Mouse (Mus musculus) heart, postnatal 25 days (tissue): ENCODE results near the gene Aire. TPM values are rescaled to one million over a fixed set of nuclear protein-coding genes. Genes with fewer than 3 reads are reported as not detected.
"Not testable (repeated sequence)": the region's sequence is repeated elsewhere in the genome, so short reads cannot be mapped to it uniquely, and the experiment has no call there.

ENCODE experiments used
- DNase-seq: peaks from one replicate; pipeline ENCODE4 v3.0.0; 2022; ENCODE audit warnings: low spot score
- intact Hi-C: fragments of 180-260 bp; cut with DNase I; formaldehyde crosslinking; loops from one replicate; pipeline ENCODE4 v1.15.1; 2025
- total RNA-seq, 2 experiments: library from RNA; stranded (reverse); gene quantifications; 2 replicates each; pipeline ENCODE4 v1.2.3; 2021

Aire gene
- total RNA-seq, 2 experiments from 2014 or later: not detected

DNA sequence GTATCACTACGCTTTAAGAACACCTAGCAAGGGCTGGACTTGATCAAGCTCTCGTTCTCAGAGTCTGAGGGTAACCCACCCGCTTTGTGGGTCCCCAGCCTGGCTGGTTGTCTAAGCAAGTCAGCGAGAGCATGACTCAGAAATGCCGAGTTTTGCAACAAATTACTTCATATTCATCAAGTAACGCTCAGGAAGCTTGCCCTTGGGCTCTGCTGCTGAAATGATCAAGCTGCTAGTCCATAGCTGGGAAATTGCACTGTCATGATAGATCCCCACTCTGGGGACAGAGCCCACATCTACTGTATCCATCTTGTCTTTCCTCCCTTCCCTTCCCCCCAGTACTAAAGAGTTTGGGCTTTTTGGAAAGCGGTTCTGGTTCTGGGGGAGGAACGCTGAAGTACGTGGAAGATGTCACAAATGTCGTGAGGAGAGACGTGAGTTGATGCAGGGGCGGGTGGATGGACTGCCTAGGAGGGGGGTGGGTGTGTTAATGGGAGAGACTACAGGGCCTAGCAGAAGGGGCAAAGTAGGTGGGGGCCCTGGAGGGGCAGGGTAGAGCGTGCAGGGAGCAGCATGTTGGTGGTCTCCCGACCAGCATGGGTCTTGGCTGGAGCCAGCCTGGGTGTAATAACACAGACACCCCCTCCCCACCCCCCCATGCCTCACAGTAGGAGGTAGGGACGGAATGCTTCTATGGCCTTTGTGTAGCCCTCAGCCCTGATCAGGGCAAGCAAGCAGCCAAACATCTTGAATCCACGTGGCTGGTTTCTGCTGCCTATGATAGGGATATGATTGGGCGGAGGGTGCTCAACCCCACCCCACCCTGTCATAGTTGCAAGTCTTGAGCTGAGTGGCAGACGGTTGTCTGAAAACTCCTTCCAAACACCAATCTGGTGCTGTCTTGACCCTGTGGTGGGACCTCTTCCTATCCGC, 11.5 kb upstream of the Aire start:
- intact Hi-C loops: no loop called here
- peak; percentile 29 for DNase-seq

GRCm38 (mm10) chr10:78049519-78050035, 6.2 kb upstream of the Aire start:
- DNase-seq: no peak
- intact Hi-C loops: no loop called here

DNA sequence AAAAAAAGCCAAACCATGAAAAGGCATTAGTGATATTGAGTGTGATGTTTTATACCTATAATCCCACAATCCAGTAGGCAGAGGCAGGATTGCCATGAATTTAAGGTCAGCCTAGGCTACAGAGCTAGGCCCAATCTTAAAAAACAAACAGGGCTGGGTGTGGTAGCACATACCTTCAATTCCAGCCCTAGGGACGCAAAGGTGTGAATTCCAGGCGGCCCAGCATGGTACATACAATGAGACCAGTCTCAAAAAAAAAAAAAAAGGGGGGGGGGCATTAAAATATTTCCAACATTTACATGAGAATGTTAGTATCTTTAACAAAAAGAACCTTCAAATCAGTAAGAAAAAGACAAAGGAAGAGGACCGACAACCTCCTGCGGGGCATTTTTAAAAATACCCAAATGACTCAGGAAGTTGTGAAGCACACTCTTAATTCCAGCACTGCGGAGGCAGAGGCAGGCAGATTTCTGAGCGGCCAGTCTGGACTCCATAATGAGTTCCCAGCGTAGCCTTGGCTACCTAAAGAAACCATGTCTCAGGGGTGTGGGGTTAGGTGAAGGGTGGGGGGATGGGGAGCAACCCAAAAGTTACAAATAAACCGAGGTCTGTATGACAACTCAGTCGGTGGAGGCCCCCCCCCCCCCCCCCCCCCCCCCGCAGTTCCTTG, 4.8 kb upstream of the Aire start:
- no peak for DNase-seq
- intact Hi-C loops: no loop called here

DNA sequence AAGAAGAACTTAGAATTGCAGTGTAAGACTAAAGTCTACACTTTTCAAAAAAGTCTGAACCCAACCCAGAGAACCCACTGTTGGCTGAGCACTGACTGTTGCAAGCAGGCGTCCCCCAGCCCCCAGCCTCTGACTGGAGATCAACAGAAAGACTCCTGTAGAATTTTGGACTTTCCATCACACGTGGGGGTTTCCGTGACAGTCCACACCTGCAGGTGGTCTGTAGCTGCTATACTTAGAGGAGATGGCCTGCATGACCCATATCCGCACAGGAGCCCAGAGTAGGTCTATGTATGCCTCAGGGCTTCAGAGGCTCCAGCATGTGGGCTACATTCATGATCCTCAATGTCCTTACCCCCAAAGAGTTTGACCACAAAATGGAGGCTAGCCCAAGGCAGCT, 3.0 kb upstream of the Aire start:
- intact Hi-C loops: no loop called here
- no peak for DNase-seq

GRCm38 (mm10) chr10:78044531-78044930, 1.1 kb upstream of the Aire start:
- DNase-seq: no peak
- intact Hi-C loops: no loop called here

DNA sequence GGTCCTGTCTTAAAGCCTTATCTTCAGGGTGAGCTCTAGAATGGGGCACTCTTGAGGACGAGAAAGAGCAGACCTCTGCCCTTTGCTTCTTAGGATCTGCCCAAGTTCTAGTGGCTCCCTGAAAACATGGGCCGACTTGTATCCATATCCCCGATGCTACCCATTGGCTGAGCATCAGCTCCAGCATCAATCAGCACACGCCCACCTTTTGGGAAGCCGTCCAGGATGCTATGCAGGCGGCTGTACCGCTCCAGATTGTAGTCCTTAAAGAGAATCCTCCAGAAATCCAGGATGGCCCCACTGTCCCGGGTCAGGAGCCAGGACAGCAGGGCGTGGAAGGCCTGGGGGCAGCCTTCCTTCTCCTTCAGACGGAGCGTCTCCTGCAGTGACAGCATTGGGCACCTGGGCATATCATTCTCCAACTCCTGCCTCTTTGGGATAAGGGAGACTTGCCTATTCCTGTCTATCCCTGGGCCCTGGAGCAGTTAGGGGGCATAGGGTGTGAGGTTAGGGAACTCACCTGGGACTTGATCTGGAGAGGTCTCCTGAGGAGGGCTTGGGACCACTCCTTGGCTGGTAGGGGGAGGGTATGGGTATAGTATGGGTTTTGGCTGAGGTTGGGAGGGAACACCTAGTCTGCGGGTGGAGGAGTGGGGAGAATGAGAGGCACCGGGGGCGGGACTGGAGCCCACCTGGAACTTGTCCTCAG, 559 bp downstream of the Aire start:
- no peak for DNase-seq
- intact Hi-C loops: no loop called here

DNA sequence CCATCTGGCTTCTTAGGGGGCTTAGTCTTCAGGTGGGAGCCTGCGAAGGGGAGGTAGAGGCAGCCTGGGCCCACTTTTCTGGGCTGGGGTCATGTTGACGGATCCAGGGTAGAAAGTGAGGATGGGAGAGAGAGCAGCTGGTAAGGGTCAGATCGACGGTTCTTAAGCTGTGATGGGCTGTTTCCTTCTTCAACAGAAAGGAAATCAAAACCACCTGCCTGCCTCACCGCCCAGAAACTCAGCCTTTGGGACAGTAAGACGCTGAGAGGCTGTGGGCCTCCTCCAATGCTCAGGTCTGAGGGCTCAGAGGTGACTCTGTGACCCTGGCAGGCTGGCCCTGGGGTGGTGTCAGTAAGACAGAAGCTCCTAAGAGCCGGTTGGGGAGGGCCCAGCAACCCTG, 1.3 kb downstream of the Aire start:
- intact Hi-C loops: no loop called here

GRCm38 (mm10) chr10:78041647-78042046, 1.8 kb downstream of the Aire start, which contains the start of gene Dnmt3l:
Gene Dnmt3l (plus strand): TSS chr10:78041947.
- no peak for DNase-seq
- intact Hi-C loops: no loop called here

More for the DNA sequence above, 1.3 kb downstream of the Aire start:
- DNase-seq: no peak

DNA sequence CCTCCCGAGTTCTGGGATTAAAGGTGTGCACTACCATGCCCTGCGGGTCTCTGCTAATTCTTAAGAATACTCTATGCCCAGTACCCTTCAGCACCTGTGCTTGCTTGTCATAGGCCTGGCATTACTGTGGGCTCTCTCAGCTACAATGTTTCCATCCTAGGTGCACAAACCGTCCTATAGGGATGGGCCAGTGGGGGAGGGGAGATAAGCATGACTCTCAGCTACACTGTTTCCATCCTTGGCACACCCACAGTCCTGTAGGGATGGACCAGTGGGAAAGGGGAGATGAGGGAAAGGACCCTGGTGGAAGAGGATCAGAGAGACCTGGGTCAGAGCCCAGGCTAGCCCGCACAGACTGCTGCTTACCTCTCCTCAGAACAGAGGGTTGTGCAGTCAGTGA, 6.3 kb downstream of the Aire start:
- intact Hi-C loops: no loop called here
- no peak for DNase-seq

DNA sequence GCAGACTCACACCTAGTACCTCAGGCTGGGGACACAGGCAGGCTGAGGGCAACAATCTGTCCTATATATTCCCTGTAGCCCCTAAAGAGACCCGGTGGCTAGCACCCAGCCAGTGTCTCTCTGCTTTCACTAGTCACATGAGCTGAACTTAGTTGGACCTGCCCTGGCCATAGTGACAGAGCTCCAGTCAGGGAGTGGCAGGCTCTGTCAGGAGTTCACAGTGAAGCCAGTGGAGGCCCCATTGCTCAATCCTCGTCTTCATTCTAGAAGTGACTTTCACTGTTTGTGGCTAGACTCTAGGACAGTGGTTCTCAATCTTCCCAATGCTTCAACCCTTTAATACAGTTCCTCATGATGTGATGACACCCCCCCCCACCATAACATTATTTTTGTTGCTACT, 11.4 kb downstream of the Aire start:
- no peak for DNase-seq
- intact Hi-C loops: no loop called here

DNA sequence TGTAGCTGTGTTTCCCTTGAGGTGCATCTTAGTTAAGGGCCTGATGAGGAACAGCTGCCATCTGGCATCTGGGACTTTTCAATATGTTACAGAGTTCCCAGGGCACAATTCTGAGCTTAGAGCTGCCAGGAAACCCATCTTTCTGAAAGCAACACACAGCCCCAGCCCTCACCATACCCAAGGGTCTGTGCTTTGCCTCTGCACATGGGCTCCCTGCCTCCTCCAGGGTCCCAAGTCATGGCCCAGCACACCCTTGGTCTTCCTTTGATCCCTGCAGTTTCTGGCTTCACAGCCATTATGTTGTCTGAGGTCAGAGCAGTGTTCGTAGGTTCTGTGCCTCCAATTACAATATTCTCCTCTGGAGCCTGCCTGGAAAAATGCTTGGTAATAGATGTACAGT, 14.3 kb downstream of the Aire start:
- DNase-seq: no peak
- intact Hi-C loops: loop anchor here (5.0 kb wide), 3 partner anchors 42 to 368 kb away; no protein-coding TSS in a partner anchor

- intact Hi-C loops: loop anchor here (5.0 kb wide), 3 partner anchors 41 to 369 kb away; no protein-coding TSS in a partner anchor
- DNase-seq: peak; percentile 27
Measured at GRCm38 (mm10) chr10:78028129-78028528, 15.3 kb downstream of the Aire start.

- not testable (repeated sequence) for DNase-seq
- intact Hi-C loops: loop anchor here (5.0 kb wide), 3 partner anchors 38 to 372 kb away; no protein-coding TSS in a partner anchor
Measured at GRCm38 (mm10) chr10:78025453-78025852, 18.0 kb downstream of the Aire start.

GRCm38 (mm10) chr10:78019984-78020383, 23.4 kb downstream of the Aire start:
- intact Hi-C loops: loop anchor here (5.0 kb wide), 1 partner anchor 38 kb away; no protein-coding TSS in a partner anchor
- DNase-seq: not testable (repeated sequence)

- intact Hi-C loops: loop anchor here (5.0 kb wide), 1 partner anchor 37 kb away; no protein-coding TSS in a partner anchor
- DNase-seq: no peak
Measured at GRCm38 (mm10) chr10:78019291-78019690, 24.1 kb downstream of the Aire start.

GRCm38 (mm10) chr10:78018797-78019203, 24.6 kb downstream of the Aire start:
- no peak for DNase-seq
- intact Hi-C loops: loop anchor here (5.0 kb wide), 1 partner anchor 36 kb away; no protein-coding TSS in a partner anchor

DNA sequence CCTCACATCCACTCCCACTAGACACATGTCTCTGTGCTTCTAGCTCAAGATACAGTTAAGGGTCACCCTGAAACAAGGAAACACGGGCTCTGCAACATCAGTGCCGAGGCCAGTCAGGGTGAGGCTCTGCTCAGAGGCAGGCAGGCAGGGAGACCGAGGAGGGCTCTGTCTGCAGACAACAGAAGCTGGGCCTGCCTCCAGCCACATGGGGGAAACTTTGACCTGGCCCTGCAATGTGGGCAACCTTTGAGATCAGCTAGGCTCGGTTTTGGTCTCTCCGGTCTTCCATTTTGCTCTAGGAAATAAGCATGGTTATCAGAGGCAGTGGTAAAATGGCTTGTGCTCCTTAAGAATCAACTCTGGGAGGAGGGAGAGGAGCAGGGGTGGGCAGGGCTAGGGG, 27.0 kb downstream of the Aire start:
- intact Hi-C loops: loop anchor here (5.0 kb wide), 1 partner anchor 34 kb away; no protein-coding TSS in a partner anchor
- DNase-seq: no peak

GRCm38 (mm10) chr10:78015489-78015888, 27.9 kb downstream of the Aire start:
- intact Hi-C loops: loop anchor here (5.0 kb wide), 1 partner anchor 33 kb away; no protein-coding TSS in a partner anchor
- no peak for DNase-seq

GRCm38 (mm10) chr10:78012661-78013495, 30.5 kb downstream of the Aire start:
- intact Hi-C loops: no loop called here
- no peak for DNase-seq
